Mouse (Mus musculus) monocyte, adult 5-6 weeks (primary cell): ENCODE data around the gene Cadps. TPM values are rescaled to one million over a fixed set of nuclear protein-coding genes. Genes with fewer than 3 reads are reported as not detected.
"Not testable (repeated sequence)": the region's sequence is repeated elsewhere in the genome, so short reads cannot be mapped to it uniquely, and the experiment has no call there.

Experiments used
- ATAC-seq: fragments of 153-309, 156-312 bp; replicated peaks from 2 replicates; pipeline ENCODE4 v1.8.0; 2017; ENCODE audit warnings: mild to moderate bottlenecking; ENCODE audit not compliant: low TSS enrichment, insufficient number of reproducible peaks, severe bottlenecking, poor library complexity, low FRiP score
- total RNA-seq: library from RNA; stranded (forward); fragments of 200-1000, 200-491, 200-594 nt; gene quantifications from 3 replicates; pipeline ENCODE4 v1.2.3, GENCODE M21; 2017

Gene Cadps
- total RNA-seq, 1 experiment from 2014 or later, result not detected

- ATAC-seq, result no peak
Measured at GRCm38 (mm10) chr14:12624256-12625130, 198.4 kb downstream of the Cadps start.

GRCm38 (mm10) chr14:12607025-12607424 lies 215.9 kb downstream of the Cadps start:
- ATAC-seq, result no peak

- ATAC-seq, result no peak
Measured at GRCm38 (mm10) chr14:12606202-12606601, 216.7 kb downstream of the Cadps start.

DNA sequence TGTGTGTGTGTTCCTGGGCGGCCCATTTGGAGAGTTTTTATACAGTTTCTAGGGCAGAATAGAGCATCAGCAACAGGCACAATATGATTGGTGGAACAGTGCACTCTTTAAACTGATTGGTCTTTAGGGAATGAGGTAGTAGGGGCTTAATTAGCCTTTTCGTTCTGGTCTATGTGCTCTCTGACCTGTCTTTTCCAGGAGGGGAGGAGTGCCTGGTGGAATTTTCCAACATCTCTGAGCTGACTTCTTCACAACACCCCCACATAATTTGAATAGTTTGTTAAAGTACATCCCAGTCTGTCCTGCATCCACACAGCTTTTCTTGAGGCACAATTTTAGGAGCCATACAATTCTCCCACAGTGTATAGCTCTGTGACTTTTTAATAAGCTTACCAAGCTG lies 220.8 kb downstream of the Cadps start:
- ATAC-seq, result no peak

GRCm38 (mm10) chr14:12595326-12595725 lies 227.6 kb downstream of the Cadps start:
- ATAC-seq, result no peak

DNA sequence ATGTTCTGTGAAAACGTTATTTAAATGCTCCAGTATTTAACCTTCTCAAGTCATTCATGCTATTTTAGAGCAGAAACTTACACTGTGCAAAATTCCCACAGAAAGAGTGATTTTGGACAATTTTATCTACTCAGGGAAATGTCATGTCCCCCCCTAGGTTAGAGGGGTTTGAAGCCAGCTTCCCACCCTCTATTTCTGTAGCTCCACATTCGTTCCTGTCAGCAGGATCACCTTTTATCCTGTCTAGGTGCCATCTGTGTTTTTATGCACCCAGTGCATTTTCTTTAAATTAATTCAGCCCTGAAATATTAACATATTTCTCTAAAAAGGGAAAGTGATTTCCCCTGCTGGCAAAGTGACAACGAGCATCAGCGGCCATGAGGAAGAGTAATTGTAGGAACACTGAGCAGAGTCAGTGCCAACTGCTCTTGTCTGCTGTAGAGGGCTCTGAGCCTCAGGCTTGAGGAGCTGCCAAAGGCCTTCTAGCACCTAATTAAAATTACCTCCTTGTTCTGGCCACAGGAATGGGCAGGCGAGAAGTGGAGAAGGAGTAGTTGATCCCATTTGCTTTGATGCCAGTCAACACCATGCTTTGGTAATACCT lies 230.3 kb downstream of the Cadps start:
- ATAC-seq, result no peak

DNA sequence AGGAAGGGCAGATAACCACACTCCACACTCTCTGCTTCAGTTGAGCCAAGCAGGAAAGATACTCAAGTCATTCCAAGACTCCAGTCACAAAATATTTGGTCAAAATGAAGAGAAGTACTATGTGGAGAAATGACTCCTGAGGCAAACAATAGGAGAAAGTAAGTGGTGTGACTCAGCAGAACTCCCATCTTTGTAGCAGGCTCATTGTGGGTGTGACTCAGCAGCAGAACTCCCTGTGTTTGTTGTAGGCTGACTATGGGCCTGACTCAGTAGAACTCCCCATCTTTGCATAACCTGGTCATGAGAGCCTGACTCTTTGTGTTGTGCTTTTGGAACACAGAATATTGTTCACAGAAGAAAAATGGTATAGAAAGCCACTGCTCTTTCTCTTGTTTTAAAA lies 231.1 kb downstream of the Cadps start:
- no peak for ATAC-seq

GRCm38 (mm10) chr14:12583536-12583935 lies 239.3 kb downstream of the Cadps start:
- ATAC-seq, result no peak

GRCm38 (mm10) chr14:12581657-12582056 lies 241.2 kb downstream of the Cadps start:
- no peak for ATAC-seq

GRCm38 (mm10) chr14:12580786-12581185 lies 242.1 kb downstream of the Cadps start:
- ATAC-seq, result no peak

DNA sequence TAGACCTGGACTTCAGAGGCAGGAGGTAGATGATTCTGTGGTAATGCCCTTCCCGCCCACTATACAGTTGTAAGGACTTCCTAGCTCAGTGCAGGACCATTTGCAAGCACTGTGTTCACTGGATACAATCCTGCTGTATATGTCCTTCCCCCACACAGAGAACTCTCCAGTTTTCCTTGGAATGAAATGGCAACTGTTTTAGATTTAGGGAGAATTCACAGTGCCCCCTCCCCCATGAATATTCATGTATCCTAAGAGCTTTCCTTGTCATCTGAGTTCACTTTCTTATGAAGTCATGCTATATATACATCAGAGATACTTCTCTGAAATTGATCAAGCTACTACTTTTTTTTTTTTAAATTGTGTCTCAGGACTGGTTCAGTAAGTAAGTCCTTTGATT lies 244.7 kb downstream of the Cadps start:
- ATAC-seq, result no peak

GRCm38 (mm10) chr14:12577475-12578140 lies 245.3 kb downstream of the Cadps start:
- ATAC-seq, result no peak

DNA sequence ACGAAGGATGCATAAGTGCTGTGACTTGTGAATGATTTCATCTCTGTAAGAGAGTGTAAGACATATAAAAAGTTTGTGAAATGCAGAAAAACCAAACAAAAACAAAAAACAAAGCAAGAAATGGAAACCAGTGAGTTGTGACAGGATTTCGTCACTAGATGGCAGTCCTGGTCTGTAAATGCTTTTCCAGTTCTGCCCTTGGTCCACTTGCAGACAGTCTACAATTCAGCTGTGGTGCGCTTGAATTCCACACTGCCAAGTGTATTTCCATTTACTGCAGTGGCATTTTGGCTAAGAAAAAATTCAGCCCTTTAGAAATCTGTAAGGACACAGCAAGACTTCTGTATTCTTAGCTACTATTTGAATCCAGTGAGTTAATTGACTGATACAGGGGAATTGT lies 247.8 kb downstream of the Cadps start:
- ATAC-seq, result no peak

DNA sequence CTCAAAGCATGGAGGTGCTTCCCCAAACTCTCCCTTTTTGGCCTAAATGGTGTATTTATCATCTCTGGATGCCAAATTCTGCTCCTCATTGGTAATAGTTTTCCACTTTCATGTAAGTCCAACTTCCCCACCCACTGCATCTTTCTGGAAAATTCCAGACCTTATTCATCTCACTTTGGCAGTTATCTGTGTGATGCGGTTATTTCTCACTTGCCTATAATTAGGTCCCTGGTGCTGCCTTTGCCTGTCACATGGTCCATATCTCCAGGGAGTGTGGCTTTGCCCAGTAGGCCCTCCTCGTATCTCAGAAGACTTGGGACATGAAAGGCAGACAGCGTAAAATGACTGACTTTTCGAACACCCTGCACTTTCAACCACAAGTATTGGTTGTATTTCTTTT lies 248.5 kb downstream of the Cadps start:
- no peak for ATAC-seq

DNA sequence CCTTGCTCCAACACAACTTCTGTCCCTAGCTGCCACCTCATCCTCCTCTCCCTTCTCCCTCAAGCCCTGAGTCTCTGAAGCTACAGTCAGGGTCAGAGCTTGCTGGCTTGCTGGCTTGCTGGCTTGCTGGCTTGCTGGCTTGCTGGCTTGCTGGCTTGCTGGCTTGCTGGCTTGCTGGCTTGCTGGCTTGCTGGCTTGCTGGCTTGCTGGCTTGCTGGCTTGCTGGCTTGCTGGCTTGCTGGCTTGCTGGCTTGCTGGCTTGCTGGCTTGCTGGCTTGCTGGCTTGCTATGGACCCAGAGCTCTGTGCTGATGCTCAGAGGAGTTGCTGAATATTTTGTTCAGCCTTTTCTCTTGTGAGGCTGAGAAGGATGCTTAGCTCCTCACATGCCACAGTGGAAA lies 261.1 kb downstream of the Cadps start:
- not testable (repeated sequence) for ATAC-seq

GRCm38 (mm10) chr14:12560233-12560577 lies 262.7 kb downstream of the Cadps start:
- ATAC-seq, result no peak

DNA sequence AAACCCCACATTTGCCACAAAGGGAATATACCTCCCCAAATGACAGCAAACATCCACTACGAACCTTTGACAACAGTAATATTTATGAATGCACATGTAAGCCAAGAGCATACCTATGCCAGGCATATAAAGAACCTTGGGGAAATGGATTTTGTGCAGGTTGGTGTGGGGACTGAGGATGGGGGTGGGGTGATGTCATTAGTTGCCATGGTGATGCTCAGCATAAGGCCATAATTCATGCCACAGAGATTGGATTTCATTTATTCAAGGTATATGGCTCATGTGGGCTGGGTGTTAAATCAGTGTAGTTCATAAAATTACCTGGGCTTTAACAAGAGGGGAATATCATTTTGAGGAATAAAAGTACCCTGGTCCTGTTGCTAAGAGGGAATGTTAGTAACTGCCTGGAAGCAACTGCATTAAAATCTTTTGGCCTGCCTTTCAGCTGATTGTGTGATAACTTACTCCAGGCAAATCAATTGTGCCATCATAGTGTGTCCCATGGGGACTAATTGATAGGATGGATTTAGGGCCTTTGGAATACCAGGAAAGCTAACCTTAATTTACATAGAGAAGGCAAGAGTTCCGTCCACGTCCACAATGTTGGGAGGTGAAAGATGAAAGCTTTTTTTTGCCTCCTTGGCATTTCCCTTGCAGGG lies 263.2 kb downstream of the Cadps start:
- ATAC-seq, result no peak

DNA sequence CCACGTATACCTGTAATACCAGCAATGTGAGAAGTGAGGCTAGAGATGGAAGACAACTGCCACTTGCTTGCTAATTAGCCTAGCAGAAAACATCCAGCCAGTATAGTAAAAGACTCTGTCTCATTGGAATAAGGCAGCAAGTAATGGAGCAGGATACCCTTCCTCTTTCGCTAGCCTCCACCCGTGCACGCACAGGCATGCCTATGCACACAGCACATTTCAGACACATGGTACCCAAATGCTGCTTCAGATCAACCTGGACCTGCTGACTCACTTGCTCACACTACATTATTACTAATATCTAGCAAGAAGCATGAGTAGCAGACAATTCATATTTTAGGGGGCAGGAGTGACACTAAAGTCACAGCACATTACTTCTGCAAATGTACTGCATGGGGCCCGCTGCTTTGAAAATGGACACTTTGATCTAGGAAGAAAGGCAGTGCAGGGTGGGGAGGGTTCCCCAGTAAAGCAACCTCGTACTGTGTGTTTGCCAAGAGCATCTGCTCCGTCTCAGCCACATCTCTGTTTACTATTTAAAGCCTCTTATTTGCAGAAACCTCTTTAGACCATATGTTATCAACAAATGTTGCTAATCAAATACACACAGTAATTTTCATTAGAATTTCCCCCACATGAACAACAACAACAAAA lies 263.8 kb downstream of the Cadps start:
- ATAC-seq, result no peak

- ATAC-seq, result no peak
Measured at GRCm38 (mm10) chr14:12554486-12554885, 268.4 kb downstream of the Cadps start.
